Mouse (Mus musculus) bone marrow macrophage, adult 2 months (primary cell): ENCODE data around the gene Fam222b. TPM values are rescaled to one million over a fixed set of nuclear protein-coding genes. Genes with fewer than 3 reads are reported as not detected.
"Not testable (repeated sequence)": the region's sequence is repeated elsewhere in the genome, so short reads cannot be mapped to it uniquely, and the experiment has no call there.

Source experiments
- H3K27ac ChIP-seq: 2 replicates; pipeline ENCODE4 v1.5.1; 2012; ENCODE audit warnings: low read depth, low read length; ENCODE audit not compliant: insufficient read depth
- H3K4me1 ChIP-seq: 2 replicates; pipeline ENCODE4 v1.6.1; 2012; ENCODE audit warnings: low read length; ENCODE audit not compliant: control insufficient read depth, insufficient read depth
- H3K4me3 ChIP-seq: 2 replicates; pipeline ENCODE4 v1.5.1; 2012; ENCODE audit warnings: mild to moderate bottlenecking, low read length, moderate library complexity; ENCODE audit not compliant: insufficient read depth
- CTCF ChIP-seq: IDR thresholded peaks from 2 replicates; pipeline ENCODE4 v1.5.1; 2012; ENCODE audit warnings: low read depth, mild to moderate bottlenecking, low read length, moderate library complexity
- POLR2A ChIP-seq: IDR thresholded peaks from 2 replicates; pipeline ENCODE4 v1.6.1; 2012; ENCODE audit warnings: mild to moderate bottlenecking, low read depth, low read length, borderline replicate concordance
- polyA plus RNA-seq: library from polyadenylated mRNA; stranded (reverse); fragments of >200 nt; gene quantifications from 2 replicates; pipeline ENCODE4 v1.2.4, GENCODE M21; 2012; ENCODE audit not compliant: missing spikeins, insufficient read depth, insufficient read length

Fam222b gene
- polyA plus RNA-seq, result 9.7 and 11.4 TPM in 2 replicates

DNA sequence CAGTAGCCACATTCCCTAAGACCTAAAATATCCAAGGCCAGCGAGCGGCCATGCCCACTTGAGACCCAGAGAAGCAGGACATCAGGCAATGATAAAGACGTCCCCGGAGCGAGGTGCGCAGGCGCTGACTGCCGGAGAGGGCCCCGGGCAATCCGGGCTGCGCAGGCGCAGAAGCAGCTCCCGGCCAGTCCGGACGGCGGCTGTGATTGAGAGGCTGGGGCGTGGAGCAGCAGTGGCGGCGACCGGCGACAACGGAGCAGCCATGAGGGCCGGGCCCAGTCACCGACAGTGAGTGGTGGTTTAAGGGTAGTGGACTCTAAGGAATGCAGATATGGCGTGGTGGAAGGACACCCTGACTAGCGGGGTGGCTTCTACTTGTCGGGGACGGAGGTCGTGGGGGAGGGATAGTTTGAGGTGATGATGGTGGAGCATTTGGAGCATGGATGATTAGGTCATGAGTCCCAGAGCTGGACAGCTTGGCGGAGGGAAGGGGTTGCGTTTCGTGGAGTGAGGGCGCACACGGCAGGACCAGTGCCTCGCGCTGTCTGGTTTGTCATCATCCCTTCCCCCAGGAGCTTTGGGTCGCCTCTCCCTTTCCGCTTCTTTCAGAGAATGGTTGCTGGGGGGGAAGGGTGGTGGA, at the start of gene Fam222b:
Fam222b (plus strand) TSS at position 157 of the 640 bp plus-strand sequence.
- Histone ChIP-seq H3K4me3 (peak within 1 kb of the TSS; percentile 84), H3K4me1 (peaks cover 11% of the 10 kb centered on the region), H3K27ac (peak within 1 kb of the TSS; percentile 39)
- no peak for TF ChIP-seq CTCF
- no peak for TF ChIP-seq POLR2A

DNA sequence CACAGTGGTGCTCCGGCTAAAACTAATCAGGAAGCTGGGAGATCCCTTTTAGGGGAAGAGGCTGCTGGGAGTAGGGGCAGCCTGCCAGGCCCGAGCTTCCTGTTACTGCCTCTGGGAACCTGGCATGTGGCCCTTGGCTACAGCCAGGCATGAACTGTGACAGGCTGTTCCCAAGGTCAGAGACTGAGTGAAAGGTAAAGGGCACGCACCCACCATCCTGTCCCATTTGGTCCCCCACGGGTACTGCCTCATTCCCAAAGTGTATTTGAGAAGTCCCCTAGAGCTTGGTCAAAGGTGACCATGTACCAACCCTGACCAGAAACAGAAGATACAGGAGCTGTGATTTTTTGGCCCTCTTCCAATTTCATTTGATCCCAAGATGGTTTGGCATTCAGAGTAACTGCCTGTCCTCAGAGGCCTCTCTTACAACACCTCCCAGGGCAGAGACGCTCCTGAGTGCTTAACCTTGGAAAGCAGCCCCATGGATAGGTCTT, 49.7 kb upstream of the Fam222b start:
- Histone ChIP-seq H3K27ac (peak overlapping the region; percentile 41), H3K4me3 (0 out of 2 replicates have a peak overlapping the region, but pooled peaks have one; percentile 11), H3K4me1 (peaks cover 13% of the 10 kb centered on the region)
- TF ChIP-seq CTCF (no peak), POLR2A (no peak)

DNA sequence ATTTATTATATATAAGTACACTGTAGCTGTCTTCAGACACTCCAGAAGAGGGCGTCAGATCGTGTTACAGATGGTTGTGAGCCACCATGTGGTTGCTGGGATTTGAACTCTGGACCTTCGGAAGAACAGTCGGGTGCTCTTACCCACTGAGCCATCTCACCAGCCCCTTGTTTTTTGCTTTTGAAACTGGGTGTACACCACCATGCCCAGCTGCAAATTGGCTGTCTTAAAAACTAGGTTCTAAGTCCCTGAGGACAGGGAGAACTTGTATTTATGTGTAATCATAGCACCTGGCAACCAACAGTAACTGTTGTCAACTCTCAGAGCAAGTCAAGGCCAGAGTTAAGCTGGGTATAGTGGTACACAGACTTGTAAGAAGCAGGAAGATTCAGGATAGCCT, 45.8 kb upstream of the Fam222b start:
- H3K4me3 ChIP-seq, H3K27ac ChIP-seq: not testable (repeated sequence)
- H3K4me1 ChIP-seq, result peaks cover 13% of the 10 kb centered on the region

DNA sequence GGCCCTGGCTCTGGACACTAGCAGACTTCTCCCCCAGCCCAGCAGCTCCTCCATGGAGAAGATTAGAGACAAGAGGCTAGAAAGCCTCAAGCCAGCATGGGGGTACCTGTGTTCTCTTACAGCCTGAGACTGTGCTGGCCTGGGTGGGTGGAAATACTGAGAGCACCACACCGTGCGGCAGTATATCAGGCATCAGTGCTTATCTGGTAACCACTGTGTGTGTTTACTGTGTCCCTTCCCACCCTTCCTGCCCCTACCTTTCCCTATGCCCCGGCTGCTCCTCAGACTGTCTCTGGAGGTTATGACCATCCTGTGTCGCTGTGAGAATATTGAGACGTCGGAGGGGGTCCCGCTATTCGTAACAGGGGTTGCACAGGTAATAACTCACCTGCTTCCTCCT, 41.4 kb upstream of the Fam222b start:
- TF ChIP-seq CTCF (no peak), POLR2A (no peak)
- Histone ChIP-seq H3K4me1 (no peaks in the 10 kb centered on the region), H3K27ac (no peak overlapping the region), H3K4me3 (no peak overlapping the region)

DNA sequence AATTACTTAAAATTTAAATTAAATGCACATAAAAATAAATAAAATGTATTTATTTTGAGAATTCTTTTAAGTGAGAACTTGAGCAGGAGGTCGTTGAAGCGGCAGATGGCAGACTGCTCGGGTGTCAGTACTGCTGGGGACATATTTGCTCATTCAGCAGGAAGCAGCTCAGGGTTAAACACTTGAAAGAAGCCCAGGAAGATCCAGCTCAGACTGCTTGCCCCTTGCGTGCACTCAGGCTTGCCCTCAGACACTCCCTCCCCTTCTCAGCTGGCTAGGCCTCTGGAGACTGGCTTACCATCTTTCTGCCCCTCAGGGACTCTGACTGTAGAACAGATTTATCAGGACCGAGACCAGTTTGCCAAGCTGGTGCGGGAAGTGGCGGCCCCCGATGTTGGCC, 37.5 kb upstream of the Fam222b start:
- no peaks in the 10 kb centered on the region for H3K4me1 ChIP-seq
- H3K4me3 ChIP-seq, result no peak overlapping the region
- H3K27ac ChIP-seq, result no peak overlapping the region
- TF ChIP-seq CTCF, result no peak
- no peak for TF ChIP-seq POLR2A

DNA sequence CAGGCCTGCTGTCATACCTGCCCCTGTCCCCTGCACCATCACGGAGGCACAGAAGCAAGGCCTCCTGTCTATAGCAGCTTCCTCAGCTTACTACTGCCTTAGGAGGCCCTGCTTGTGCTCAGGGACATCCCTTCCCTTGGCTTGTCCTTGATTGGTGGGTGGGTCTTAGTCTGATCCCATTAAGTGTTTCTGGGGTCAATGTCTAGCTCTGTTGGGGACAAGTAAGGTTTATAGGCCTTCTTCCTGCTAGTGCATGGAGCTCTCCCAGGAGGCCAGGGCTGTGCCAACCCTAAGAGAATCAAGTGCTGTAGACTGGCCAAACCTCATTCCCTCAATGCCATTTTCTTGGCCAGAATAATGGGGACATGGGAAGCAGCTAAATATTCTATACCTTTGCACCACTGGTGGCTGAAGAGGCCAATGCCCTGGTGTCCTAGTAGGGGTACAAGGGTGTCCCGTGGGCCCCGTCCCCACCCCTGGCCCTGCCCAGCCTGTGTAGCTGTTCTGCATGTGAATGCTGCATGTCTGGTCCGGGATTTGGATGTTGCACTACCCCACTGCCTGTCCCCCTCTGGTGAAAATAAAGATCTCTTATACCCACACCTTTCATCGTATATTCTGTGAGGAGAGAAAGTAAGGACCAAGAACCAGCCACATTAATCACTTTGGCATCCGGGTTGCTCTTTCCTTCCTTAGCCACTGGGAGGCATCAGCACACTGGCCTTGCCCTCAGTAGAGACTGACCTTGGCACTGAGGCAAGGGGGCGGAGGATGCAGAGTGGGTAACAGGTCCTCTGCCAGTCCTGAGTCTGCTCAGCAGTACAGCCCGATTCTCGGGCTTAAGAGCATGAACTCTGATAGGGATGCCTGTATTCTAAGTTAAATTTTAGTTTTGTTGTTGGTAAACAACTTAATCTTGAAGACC, 34.4 kb upstream of the Fam222b start:
- H3K4me1 ChIP-seq, result no peaks in the 10 kb centered on the region
- H3K27ac ChIP-seq, result no peak overlapping the region
- no peak for TF ChIP-seq POLR2A
- peak; percentile 77 for TF ChIP-seq CTCF

DNA sequence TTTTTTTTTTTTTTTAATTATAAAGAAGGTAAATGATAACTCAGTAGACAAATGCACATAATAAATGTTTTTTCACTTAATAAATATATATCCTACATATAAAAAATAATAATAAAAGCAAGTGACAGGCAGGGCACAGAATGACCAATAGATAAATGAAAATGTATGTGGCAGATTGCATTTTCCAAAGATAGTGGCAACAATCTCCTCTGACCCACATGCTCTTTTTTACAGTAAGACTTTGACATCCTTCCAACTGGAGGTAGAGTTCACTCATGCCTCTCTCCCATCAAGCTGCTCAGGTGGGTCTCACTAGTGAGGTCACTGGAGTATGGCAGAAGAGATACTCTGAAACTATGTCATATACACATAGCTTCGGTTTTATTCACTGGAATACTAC, 31.9 kb upstream of the Fam222b start:
- Histone ChIP-seq H3K4me1 (no peaks in the 10 kb centered on the region), H3K4me3 (no peak overlapping the region), H3K27ac (no peak overlapping the region)
- TF ChIP-seq POLR2A (no peak), CTCF (no peak)

More for the DNA sequence above, 34.4 kb upstream of the Fam222b start:
- H3K4me3 ChIP-seq, result no peak overlapping the region

DNA sequence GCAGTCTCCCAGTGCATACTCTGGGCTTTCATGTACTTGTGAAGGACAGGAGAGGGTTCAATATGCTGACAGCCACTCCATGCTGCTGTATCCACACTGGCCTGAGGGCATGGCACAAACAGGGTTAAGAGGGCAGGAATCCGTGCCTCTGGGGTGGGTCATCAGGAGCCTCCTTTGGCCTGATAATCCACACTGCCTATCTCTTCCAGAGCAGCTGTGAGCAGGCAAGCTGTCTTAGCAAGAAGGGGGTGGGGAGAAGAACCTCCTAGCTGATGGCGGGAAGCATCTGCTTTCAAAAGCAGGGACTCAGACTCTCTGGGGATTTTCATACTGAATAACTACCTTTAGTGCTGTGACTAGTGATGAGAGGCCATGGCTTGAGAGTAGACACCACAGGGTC, 28.6 kb upstream of the Fam222b start:
- no peaks in the 10 kb centered on the region for H3K4me1 ChIP-seq
- no peak overlapping the region for H3K4me3 ChIP-seq
- TF ChIP-seq POLR2A, result no peak
- no peak for TF ChIP-seq CTCF
- H3K27ac ChIP-seq, result no peak overlapping the region

DNA sequence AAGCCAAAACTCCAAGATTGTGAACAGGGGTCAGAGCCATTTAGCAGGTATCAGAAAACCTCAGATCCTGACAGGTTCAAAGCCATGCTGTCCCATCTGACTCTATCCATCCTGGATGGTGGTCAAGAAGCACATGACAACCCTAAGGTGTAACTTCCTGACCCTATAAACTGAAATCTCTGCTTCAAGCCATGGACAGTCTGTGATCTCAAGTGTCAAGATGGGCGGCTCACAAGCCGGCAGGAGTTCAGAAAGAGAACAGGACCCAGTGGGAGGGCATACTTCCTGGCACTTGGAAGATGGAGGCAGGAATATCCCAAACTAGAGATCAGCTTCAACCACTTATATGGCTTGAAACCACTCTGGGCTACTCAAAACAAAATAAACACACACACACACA, 27.8 kb upstream of the Fam222b start:
- Histone ChIP-seq H3K4me1 (no peaks in the 10 kb centered on the region), H3K4me3 (no peak overlapping the region), H3K27ac (no peak overlapping the region)
- no peak for TF ChIP-seq POLR2A
- TF ChIP-seq CTCF, result no peak

DNA sequence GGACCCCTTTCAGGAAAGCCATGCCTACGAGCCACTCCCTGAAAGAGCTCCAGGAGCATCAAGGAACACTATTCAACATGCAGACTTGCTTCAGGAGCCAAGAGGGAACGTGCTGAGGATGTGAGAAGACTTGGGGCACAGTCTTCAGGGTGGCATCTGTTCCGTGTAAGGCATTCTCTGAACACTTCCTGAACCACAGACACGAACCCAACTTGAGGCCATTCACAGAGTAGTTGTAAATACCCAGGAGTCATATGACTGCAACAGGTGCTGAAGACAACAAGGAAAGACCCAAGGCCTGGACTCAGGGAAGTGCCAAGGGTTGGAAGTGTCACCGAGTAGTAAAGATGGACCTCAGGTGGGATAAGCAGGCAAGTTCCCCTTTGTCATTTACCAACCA, 26.9 kb upstream of the Fam222b start:
- no peaks in the 10 kb centered on the region for H3K4me1 ChIP-seq
- H3K27ac ChIP-seq, result no peak overlapping the region
- TF ChIP-seq POLR2A (no peak), CTCF (no peak)
- H3K4me3 ChIP-seq, result no peak overlapping the region
